Mouse (Mus musculus) heart, postnatal 25 days (tissue): Measurements from ENCODE around the gene Olfr323. TPM values are rescaled to one million over a fixed set of nuclear protein-coding genes. Genes with fewer than 3 reads are reported as not detected.

Source experiments
- DNase-seq: peaks from one replicate; pipeline ENCODE4 v3.0.0; 2022; ENCODE audit warnings: low spot score
- intact Hi-C: fragments of 180-260 bp; cut with DNase I; formaldehyde crosslinking; loops from one replicate; pipeline ENCODE4 v1.15.1; 2025
- total RNA-seq, 2 experiments: library from RNA; stranded (reverse); gene quantifications; 2 replicates each; pipeline ENCODE4 v1.2.3; 2021

Gene Olfr323
- not detected for total RNA-seq

DNA sequence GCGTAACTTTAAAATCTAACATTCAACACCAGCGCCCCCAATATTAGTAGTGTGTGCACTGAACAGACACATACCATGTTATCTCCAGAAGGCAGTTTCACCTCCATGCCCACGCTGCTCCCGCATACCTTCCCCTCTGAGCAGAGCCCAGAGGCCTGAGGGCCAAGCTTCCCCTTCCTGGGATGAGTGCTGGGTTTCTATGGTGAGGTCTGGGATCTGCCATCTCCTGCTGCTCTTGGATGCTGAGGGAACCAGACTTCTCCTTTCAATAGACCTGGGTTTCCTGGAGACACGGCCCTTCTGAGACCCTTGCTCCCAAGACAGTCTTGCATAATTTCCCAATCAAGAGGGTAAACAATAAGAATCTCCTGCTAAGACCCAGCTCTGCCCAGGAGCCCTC, at the start of gene Olfr323:
Gene Olfr323 (minus strand): TSS at position 101 of the 400 bp plus-strand sequence.
- intact Hi-C loops: no loop called here
- no peak for DNase-seq

DNA sequence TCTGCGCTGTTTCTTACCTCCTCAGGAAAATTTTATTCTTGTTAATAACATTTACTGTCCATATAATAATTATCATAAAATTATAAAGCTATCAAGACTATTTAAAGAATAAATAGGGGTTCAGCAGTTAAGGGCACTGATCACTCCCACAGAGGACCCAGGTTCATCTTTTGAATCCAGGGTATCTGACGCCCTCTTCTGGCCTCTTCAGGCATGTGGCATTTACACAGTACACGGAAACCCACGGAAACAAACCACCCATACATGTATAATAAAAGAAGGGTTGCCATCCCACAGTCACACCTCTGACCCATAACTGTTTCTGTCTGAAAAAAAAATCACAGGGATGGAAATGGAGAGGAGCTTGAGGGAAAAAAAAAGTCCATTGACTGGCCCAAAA, 41.5 kb upstream of the Olfr323 start:
- DNase-seq: no peak
- intact Hi-C loops: no loop called here

DNA sequence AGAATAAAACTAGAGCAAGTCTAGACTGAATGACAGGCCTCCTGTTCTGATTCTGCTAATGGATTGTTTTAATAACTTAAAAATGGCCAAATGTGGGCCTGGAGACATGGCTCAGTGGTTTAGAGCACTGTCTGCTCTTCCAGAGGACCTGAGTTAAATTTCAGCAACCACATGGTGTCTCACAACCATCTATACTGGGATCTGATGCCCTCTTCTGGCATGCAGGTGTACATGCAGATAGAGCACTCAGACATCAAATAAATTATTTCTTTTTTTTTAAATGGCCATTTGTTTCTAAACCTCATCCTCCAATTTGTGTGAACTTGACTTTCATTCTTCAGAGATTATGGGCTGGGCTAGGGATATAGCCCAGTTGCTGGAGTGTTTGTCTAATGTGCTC, 39.0 kb upstream of the Olfr323 start:
- intact Hi-C loops: no loop called here
- no peak for DNase-seq

DNA sequence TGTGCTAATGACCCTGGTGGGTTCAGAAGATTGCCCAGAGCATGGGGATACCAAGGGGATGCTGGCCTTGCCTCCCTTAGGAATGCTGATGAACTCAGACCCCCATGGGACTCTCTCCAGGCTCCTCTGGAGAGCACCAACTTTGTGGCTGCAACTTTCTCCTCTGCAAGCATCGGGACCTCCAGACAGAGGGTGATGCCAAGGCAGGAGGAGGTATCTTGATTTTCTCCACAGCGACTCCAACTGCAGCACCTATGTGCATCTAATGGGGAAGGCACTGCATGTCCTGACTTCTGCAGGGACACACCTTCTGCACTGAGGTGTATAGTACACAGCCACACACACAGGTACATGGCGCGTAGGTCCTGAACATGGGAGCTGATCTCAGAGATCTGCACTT, 28.3 kb upstream of the Olfr323 start, which contains the start of gene Olfr322:
Gene Olfr322 (plus strand): TSS at position 187 of the 400 bp plus-strand sequence.
- intact Hi-C loops: no loop called here
- no peak for DNase-seq

DNA sequence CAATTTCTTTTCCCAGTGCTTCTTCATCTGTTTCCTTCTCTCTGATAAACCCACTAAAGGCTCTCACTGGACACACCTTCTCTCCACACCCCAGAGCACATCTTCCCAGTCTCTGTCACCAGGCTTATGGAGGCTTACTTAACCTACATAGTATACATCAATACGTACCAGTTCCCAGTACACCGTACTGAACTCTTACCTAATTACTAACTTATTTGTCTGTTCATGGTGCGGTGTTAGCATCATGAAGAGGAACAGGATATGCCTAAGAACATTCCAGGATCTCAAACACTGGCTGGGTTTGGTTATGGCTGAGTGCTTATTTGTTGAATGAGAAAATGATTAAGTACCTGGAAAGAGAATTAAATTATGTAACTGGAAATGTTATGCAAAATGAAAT, 24.9 kb upstream of the Olfr323 start:
- intact Hi-C loops: no loop called here
- no peak for DNase-seq

DNA sequence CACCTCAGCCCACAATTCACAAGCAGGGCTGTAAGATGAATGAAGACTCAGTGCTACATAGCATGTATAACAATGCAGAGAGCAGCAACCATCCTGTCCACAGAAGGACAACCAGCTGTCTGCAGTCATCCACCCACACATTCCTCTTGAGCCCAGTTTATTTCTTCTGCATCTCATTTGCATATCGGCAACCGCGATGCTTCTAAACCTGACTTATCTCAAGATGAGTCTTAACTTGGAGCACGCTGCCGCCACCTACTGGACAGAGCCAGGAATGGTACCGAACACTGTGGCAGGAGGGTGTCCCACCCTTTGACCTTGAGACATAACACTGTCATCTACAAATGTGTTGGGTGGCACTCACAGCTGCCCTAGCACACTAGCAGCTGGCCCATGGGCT, 13.0 kb upstream of the Olfr323 start:
- intact Hi-C loops: no loop called here
- no peak for DNase-seq

DNA sequence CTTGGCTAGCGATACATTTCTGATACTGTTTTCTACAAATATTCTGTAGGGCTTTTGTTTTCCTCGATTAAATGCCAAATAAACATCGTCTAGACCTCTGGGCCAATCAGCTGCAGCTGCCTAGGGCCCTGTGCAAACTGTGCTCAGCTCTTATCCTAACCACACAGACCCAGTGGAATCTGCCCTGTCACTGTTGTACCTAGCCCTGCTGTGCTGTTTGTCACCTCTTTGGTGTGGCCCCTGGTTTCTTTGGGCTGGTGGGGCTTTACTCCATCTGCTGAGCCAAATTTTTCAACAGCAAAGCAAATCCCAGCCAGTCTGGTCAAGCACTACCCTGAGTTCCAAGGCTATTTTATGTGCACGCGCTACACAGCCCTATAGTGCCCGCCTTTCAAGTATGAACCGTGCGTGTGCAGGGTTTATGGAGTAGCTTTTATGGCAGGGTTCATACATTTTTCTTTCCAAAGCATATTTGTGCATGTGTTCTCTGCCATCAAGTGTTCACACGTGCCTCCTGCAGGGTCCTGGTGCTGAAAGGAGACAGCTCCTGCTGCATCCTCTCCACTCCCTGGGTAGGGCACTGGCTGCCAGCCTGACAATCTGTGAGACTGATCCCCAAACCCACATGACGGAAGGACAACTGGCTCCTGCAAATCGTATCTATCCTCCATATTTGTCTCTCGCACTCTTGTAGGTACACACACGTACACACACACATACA, 11.5 kb upstream of the Olfr323 start:
- no peak for DNase-seq

DNA sequence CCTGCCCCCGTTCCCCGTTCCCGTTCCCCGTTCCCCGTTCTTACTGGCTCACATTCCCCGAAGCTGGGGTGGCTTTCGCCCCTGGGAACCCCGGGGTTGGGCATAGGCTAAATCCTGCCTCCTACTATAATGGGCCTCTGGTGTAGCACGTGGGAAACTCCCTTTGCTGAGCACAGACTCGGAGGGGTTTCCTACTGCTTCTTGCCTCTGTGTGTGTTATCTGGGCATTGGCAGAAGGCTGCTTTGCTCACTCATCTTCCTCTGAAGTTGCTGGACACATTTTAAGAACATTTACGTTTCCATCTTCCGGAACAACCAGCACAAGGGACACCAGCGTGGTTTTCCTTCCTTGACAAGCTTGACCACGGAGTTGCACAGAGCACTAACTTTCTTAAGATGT, 10.8 kb upstream of the Olfr323 start:
- intact Hi-C loops: no loop called here
- DNase-seq: no peak

More for the DNA sequence above, 11.5 kb upstream of the Olfr323 start:
- intact Hi-C loops: no loop called here

DNA sequence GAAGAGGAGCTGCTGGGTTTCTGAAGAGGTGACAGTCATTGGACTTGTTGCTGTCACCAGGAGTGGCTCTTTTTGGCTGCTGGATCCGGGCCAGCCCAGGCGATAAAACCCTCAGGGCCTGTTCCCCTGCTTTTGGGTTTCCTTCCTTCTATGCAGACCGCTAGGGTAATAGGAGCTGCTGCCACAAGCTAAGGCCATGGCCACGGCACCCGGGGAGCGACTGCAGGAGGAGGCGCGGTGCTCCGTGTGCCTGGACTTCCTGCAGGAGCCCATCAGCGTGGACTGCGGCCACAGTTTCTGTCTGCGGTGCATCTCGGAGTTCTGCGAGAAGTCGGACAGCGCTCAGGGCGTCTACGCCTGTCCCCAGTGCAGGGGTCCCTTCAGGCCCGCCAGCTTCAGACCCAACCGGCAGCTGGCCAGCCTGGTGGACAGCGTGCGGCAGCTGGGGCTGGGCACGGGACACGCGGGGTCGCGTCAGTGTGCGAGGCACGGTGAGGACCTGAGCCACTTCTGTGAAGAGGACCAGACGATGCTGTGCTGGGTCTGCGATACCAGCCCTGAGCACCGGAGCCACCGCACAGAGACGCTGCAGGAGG, 10.1 kb upstream of the Olfr323 start, which contains the start of gene Trim58:
Gene Trim58 (plus strand): TSS at position 194 of the 596 bp plus-strand sequence.
- DNase-seq: no peak
- intact Hi-C loops: no loop called here

DNA sequence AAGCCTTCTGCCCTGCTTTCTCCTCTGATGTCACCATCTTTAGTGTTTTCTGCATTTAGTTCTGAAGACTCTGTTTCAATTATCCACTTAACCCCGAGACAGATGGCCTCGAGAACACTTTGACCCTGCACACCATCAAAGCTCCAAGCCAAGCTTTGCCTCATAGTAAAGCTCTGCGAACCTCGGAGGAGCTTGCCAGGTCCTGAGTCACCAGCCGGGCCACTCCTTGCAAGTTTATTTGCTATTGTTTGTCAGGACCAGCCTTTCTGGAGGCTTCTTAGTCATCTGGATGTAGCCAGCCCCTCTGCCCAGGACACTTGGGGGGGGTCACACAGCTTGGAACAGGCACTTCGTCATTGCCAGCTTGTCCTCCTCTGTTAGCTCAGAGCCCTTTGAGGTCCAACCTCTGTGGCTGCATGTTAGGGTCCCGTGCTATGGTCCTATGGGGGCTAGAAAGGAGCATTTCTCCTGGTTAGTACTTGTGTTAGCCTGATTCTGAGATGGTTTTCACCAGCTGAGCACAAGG, 7.9 kb upstream of the Olfr323 start:
- intact Hi-C loops: loop anchor here (5.0 kb wide), 2 partner anchors 136 to 401 kb away; partner anchors contain the start of gene Olfr331
- no peak for DNase-seq

DNA sequence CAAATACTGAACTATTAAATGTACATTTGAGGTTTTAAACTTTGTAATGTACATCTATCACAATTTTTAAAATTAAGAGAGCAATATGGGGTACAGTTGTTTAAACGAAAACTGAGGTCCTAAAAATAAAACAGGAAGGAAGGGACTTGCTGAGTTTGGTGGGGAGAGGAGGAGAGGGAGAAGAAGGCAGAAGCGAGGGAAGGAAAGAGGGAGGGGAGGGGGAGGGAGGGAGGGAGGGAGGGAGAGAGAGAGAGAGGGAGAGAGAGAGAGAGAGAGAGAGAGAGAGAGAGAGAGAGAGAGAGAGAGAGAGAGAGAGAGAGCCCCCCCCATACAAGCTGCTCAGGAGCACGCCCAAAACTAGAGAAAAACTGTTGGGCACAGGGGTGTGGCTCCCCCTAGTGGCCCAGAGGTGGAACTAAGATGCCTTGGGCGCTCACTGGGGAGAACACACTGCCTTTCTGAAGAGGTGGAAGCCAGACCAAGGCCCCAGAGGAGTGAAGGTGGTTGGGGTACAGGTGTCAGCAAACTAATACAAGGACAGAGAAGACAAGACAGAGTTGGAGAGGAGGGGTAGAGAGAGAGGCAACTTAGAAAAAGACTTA, 6.2 kb upstream of the Olfr323 start:
- intact Hi-C loops: loop anchor here (1.0 to 5.0 kb wide), 3 partner anchors 134 to 399 kb away; partner anchors contain the start of gene Olfr331
- DNase-seq: no peak

DNA sequence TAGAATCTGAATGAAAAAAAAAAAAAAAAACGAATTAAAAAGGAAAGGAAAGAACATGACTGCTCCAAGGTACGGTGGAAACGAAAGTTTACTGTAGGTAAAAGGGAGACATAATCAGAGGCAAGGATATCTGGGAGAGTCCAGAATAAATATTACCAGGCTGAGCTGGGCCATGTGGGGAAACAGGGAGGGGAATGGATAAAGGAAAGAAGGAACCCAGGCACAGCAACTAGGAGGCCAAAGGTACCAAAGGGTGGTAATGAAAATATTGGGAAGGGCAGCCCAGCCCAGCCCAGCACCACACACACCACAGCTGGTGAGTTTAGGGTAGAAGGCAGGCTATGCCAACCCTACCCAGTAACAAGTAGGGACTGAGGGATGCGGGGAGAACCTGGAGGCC, 4.6 kb upstream of the Olfr323 start:
- DNase-seq: no peak
- intact Hi-C loops: loop anchor here (5.0 kb wide), 2 partner anchors 133 to 398 kb away; partner anchors contain the start of gene Olfr331

DNA sequence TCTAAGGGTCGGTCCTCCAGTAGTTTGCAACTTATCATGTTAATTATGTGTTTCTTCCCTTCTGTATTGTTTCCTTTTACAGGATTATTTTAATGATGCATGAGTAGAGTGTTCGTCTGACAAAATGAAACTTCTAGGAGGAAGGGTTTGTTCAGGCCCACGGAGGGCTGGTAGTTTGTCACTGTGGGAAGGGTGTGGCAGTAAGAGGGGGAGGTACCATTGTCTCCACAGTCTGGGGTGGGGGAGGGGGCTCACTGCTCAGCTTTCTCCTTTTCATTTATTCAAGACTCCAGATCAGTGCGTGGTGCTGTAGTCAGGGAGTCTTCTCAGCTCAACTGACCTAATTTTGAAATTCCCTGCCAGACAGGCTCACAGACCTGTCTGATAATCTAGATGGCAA, 4.2 kb downstream of the Olfr323 start:
- DNase-seq: no peak
- intact Hi-C loops: no loop called here

DNA sequence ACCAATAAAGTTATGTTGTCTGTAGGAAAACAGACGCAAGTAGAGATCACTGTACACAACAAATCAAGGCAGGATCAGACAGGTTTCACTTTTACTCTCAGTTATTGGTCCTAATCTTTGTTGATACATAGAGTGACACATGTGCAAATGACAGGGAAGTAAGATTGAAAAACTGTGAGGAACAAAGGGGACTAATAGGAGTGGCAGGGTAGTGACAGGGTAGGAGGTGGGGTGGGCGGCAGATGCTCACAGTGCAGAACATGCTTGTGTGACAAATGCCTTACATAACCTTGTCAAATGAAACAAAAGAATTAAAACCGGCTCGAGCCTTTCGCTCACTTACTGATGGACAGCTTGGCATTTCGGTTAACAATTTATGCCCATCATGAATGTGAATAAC, 11.5 kb downstream of the Olfr323 start:
- intact Hi-C loops: no loop called here
- no peak for DNase-seq

DNA sequence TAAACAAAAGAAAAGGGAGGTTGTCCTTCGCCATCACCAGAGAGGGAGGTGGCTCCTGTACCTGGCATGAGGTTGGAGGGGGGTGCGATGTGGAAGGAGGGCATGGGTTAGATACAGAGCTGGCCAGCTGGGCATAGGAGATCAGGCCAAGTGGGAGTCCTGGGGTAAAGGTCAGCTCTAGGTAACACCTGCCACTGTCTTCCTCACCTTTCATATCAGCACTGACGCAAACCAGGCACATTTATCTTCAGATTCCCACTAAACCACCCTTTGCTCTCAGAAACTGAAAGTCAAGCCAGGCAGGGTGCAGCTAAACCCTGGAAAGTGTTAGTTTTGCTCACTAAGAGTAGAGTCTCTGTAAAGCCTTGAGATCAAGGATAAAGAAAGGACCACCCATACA, 11.9 kb downstream of the Olfr323 start:
- intact Hi-C loops: no loop called here
- DNase-seq: no peak

DNA sequence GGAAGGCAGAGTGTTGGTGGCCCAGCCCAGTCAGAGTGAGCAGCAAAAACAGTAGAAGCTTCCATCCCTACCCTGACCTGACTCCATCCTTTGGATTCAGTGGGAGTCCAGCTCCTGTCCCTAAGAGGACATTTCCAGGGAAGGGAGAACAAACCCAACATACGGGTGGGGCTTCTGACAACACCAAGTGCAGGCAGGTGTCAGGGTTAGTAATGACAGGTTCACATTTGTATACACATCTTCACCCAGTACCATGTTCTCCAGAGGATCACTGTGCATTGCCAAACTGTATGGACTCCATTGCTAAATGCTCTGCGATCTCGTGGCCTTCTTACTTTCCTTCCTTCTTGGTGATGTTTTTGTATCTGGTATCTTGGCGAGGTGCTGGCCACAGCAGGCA, 14.3 kb downstream of the Olfr323 start, which contains the start of gene 2210407C18Rik:
Gene 2210407C18Rik (minus strand): TSS at position 101 of the 400 bp plus-strand sequence.
- intact Hi-C loops: loop anchor here (2.0 kb wide), 1 partner anchor 15 kb away; no protein-coding TSS in a partner anchor
- DNase-seq: no peak

DNA sequence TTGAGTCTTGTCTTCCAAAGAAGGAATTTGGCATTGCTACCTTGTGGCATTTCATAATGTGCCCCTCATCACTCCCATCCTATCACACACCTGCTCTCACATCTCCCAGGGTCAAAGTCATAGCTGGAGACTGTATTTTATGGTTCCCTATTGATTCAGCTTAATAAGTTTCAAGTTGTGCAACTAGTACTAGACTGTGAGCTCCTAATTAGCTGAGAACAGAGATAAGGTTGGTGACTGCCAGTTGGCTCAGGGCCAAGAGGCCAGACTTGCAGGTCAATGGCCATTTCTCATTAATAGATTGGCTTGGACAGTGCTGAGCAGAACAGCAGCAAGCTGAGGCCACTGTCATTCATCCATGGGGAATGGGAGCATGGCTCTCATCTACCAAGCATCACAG, 15.8 kb downstream of the Olfr323 start:
- DNase-seq: no peak
- intact Hi-C loops: no loop called here

DNA sequence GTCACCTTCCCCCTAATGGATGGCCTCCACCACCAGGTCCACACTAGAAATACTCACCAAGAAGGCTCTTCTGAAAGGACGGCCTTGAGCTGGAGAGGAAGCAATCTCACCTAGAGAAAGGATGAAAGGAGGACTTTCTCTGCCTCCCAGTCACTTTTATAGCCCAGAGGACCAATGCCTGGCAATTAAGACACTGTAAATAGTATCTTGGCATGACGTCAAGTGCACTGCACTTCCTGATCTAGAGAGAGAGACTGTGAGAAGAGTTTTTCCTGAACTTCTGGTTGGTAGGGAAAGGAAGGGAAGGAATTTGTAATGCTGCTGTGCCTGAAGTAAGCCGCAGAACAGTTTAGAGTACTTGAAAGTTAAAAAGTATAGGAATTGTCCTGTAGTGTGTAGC, 16.9 kb downstream of the Olfr323 start:
- intact Hi-C loops: no loop called here
- DNase-seq: no peak

DNA sequence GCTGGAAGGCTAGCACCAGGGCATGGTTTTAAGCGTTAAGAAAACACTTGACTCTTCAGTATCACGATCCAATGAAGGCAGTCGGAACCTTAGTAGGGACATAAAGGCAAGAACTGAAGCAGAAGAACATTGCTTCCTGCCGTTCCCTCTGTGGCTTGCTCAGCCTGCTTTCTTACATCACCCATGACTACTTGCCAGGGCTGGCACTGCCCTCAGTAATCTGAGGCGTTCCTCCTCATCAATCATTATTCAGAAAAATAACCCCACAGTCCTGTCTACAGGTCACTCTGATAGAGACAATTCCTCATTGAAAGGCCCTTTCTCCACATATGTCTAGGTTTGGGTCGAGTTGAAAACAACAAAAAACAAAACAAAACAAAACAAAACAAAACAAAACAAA, 23.3 kb downstream of the Olfr323 start:
- DNase-seq: no peak
- intact Hi-C loops: no loop called here

DNA sequence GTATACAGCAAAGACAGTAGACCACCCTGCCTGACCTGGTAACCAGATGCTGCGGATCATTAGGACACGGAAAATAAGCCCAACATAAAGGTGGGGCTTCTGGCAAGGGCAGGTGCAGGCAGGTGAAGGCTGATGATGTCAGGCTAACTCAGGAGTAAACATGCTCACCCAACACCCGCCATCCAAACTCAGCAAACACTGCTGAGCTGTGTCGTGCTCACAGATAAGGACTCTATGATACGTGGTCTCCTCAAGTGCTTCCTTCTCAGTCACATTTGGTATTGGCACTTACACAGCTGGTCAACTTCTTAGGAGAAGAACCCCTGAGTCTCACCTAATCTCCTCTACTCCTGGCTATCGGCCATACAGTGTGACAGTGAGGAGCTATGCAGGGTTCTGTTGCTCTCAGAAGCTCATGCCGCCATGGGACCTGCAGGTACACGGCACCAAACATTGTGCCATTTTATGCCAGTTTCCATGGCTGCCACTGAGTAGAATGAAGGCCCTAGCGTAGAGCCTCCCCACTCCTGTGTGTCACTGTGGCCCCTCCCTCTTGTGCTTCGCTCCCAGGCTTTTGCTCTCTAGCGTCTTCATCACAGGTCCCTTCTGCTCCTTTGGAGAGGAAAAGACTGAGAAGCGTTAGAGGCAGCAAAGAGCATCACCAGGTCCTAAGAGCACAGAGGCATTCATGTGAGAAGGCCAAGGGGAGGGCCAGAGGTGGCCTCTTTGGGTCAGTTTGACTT, 24.0 kb downstream of the Olfr323 start:
- no peak for DNase-seq
- intact Hi-C loops: no loop called here
